Mouse (Mus musculus): ENCODE data around the gene Zfp146. TPM values are rescaled to one million over a fixed set of nuclear protein-coding genes. Genes with fewer than 3 reads are reported as not detected.

Gene Zfp146
- polyA plus RNA-seq, 1 experiment from 2014 or later, result 11.3 TPM

- Histone ChIP-seq H3K4me1 (peaks cover 1% of the 10 kb centered on the region; the same call in 1 of the 2 replicates), H3K4me2 (no peak overlapping the region), H3K9me3 (replicated peaks) (no peaks in the 10 kb centered on the region; the same call in 1 of the 2 replicates), H3K4me3 (replicated peaks) (no peak overlapping the region), H3K9ac (replicated peaks) (no peak overlapping the region), H3K27ac (replicated peaks) (no peak overlapping the region), H3K27me3 (replicated peaks) (no peaks in the 10 kb centered on the region), H3K36me3 (no peaks in the 10 kb centered on the region)
- no peak for ATAC-seq (ENCODE audit: low FRiP score)
- 95% methylated on average over 5 of the region's 5 CpGs for WGBS
Measured at GRCm38 (mm10) chr7:30116076-30116475, 53.5 kb downstream of the Zfp146 start.

Other genes with a start within 250 kb of the Zfp146 start
- 20.0 and 20.2 TPM in 2 replicates for gene Zfp74, start 215.7 kb downstream of the Zfp146 start, polyA plus RNA-seq (2015; fragmentation: Nextera tagmentation; extraction: Ambion mirVana)
- 5.1 and 6.9 TPM in 2 replicates for gene Zfp568, start 185.8 kb downstream of the Zfp146 start, polyA plus RNA-seq (2015; fragmentation: Nextera tagmentation; extraction: Ambion mirVana)
- gene Zfp14, start 118.4 kb downstream of the Zfp146 start, polyA plus RNA-seq (2015; fragmentation: Nextera tagmentation; extraction: Ambion mirVana), result 8.4 and 11.2 TPM in 2 replicates
- gene Zfp82, start 96.8 kb downstream of the Zfp146 start, polyA plus RNA-seq (2015; fragmentation: Nextera tagmentation; extraction: Ambion mirVana), result 10.6 and 10.9 TPM in 2 replicates
- 1.3 and 1.9 TPM in 2 replicates for gene Gm26920, start 79.3 kb downstream of the Zfp146 start, polyA plus RNA-seq (2015; fragmentation: Nextera tagmentation; extraction: Ambion mirVana)
- gene Zfp566, start 79.2 kb downstream of the Zfp146 start, polyA plus RNA-seq (2015; fragmentation: Nextera tagmentation; extraction: Ambion mirVana), result 13.2 and 15.6 TPM in 2 replicates
- gene Zfp260, start 75.0 kb downstream of the Zfp146 start, polyA plus RNA-seq (2015; fragmentation: Nextera tagmentation; extraction: Ambion mirVana), result 78.0 and 82.0 TPM in 2 replicates
- 20.4 and 20.9 TPM in 2 replicates for gene Zfp382, start 47.8 kb downstream of the Zfp146 start, polyA plus RNA-seq (2015; fragmentation: Nextera tagmentation; extraction: Ambion mirVana)
- gene Cox7a1, start 14.4 kb upstream of the Zfp146 start, polyA plus RNA-seq (2015; fragmentation: Nextera tagmentation; extraction: Ambion mirVana), result 5.7 and 5.9 TPM in 2 replicates
- 88.7 and 88.9 TPM in 2 replicates for gene Capns1, start 29.1 kb upstream of the Zfp146 start, polyA plus RNA-seq (2015; fragmentation: Nextera tagmentation; extraction: Ambion mirVana)
- 165 and 194 TPM in 2 replicates for gene Polr2i, start 62.2 kb upstream of the Zfp146 start, polyA plus RNA-seq (2015; fragmentation: Nextera tagmentation; extraction: Ambion mirVana)
- gene Tbcb, start 62.5 kb upstream of the Zfp146 start, polyA plus RNA-seq (2015; fragmentation: Nextera tagmentation; extraction: Ambion mirVana), result 405 and 478 TPM in 2 replicates
- 0.26 TPM in 1 of 2 replicates, not detected in the other for gene Ovol3, start 66.0 kb upstream of the Zfp146 start, polyA plus RNA-seq (2015; fragmentation: Nextera tagmentation; extraction: Ambion mirVana)
- 0.86 and 0.93 TPM in 2 replicates for gene Thap8, start 110.3 kb upstream of the Zfp146 start, polyA plus RNA-seq (2015; fragmentation: Nextera tagmentation; extraction: Ambion mirVana)
- 2.6 and 5.5 TPM in 2 replicates for gene Wdr62, start 110.7 kb upstream of the Zfp146 start, polyA plus RNA-seq (2015; fragmentation: Nextera tagmentation; extraction: Ambion mirVana)
- gene Clip3, start 122.0 kb upstream of the Zfp146 start, polyA plus RNA-seq (2015; fragmentation: Nextera tagmentation; extraction: Ambion mirVana), result 82.4 and 89.7 TPM in 2 replicates
- gene Alkbh6, start 139.0 kb upstream of the Zfp146 start, polyA plus RNA-seq (2015; fragmentation: Nextera tagmentation; extraction: Ambion mirVana), result 131 and 141 TPM in 2 replicates
- 18.9 and 24.7 TPM in 2 replicates for gene Syne4, start 145.1 kb upstream of the Zfp146 start, polyA plus RNA-seq (2015; fragmentation: Nextera tagmentation; extraction: Ambion mirVana)
- gene E130208F15Rik, start 152.0 kb upstream of the Zfp146 start, polyA plus RNA-seq (2015; fragmentation: Nextera tagmentation; extraction: Ambion mirVana), result not detected in 2 replicates
- gene Sdhaf1, start 154.1 kb upstream of the Zfp146 start, polyA plus RNA-seq (2015; fragmentation: Nextera tagmentation; extraction: Ambion mirVana), result 16.0 and 16.7 TPM in 2 replicates
- 13.5 and 15.7 TPM in 2 replicates for gene Lrfn3, start 193.0 kb upstream of the Zfp146 start, polyA plus RNA-seq (2015; fragmentation: Nextera tagmentation; extraction: Ambion mirVana)
- 38.6 and 50.0 TPM in 2 replicates for gene Tyrobp, start 244.0 kb upstream of the Zfp146 start, polyA plus RNA-seq (2015; fragmentation: Nextera tagmentation; extraction: Ambion mirVana)

Data from neural tube, embryonic 15.5 days (tissue).